Mouse (Mus musculus): ENCODE results near the gene Map1lc3b. TPM values are rescaled to one million over a fixed set of nuclear protein-coding genes. Genes with fewer than 3 reads are reported as not detected.

Map1lc3b gene
- total RNA-seq, 2 experiments from 2014 or later = 93.9 to 101 TPM

Other genes starting within 250 kb of the Map1lc3b start
- not detected in 2 replicates for gene 1700018B08Rik, start 46.0 kb upstream of the Map1lc3b start, total RNA-seq (2015; ENCODE audit: low replicate concordance)
- not detected in 2 replicates for gene 1700018B08Rik, start 46.0 kb upstream of the Map1lc3b start, total RNA-seq (2017; ENCODE audit: low replicate concordance)
- gene Fbxo31, start 11.6 kb upstream of the Map1lc3b start, total RNA-seq (2015; ENCODE audit: low replicate concordance) = 1.7 and 2.2 TPM in 2 replicates
- gene Fbxo31, start 11.6 kb upstream of the Map1lc3b start, total RNA-seq (2017; ENCODE audit: low replicate concordance) = 1.5 and 3.5 TPM in 2 replicates
- not detected in 2 replicates for gene Zcchc14, start 62.5 kb downstream of the Map1lc3b start, total RNA-seq (2015; ENCODE audit: low replicate concordance)
- gene Zcchc14, start 62.5 kb downstream of the Map1lc3b start, total RNA-seq (2017; ENCODE audit: low replicate concordance) = not detected in 2 replicates
- not detected in 2 replicates for gene Jph3, start 139.3 kb downstream of the Map1lc3b start, total RNA-seq (2015; ENCODE audit: low replicate concordance)
- gene Jph3, start 139.3 kb downstream of the Map1lc3b start, total RNA-seq (2017; ENCODE audit: low replicate concordance) = not detected in 2 replicates
- gene Klhdc4, start 239.2 kb downstream of the Map1lc3b start, total RNA-seq (2015; ENCODE audit: low replicate concordance) = 7.9 and 16.3 TPM in 2 replicates
- gene Klhdc4, start 239.2 kb downstream of the Map1lc3b start, total RNA-seq (2017; ENCODE audit: low replicate concordance) = 15.7 and 17.9 TPM in 2 replicates

Data from erythroid progenitor cell, adult 5-6 weeks (primary cell).